Comparison of ENCODE assay signal across 7 mouse cellular contexts in the genomic region with DNA sequence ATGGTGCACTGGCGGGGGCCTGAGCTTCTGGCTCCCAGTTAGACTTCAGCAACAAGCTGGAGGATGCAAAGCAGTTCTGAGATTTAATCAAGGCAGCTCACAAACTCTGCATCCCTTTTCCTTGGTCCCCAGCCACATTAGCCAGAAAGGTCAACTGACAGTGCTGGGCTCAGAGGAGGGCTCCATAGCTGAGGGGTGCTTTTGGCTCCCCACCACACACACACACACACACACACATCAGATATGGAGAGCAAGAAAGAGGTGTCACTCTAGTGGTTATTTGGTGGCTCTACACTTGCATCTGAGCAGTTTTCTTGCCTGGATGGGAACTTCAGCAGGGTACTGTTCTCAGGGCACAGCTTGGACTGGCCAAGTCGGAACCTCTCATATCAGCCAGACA. TPM values are rescaled to one million over a fixed set of nuclear protein-coding genes. Genes with fewer than 3 reads are reported as not detected.
DNase-seq lines count a peak whose midpoint lies in the region.

No protein-coding gene starts in this region.

- 35% methylated on average over 2 of the region's 2 CpGs for WGBS in hindbrain, embryonic 10.5 days

- H3K36me3 ChIP-seq in hindbrain, embryonic 10.5 days = no peaks in the 10 kb centered on the region

- H3K4me1 ChIP-seq in hindbrain, embryonic 10.5 days (replicated peaks) = peaks cover 15% of the 10 kb centered on the region

- H3K9me3 ChIP-seq in hindbrain, embryonic 10.5 days = no peaks in the 10 kb centered on the region

- peak overlapping the region; percentile 54 for H3K4me3 ChIP-seq in hindbrain, embryonic 10.5 days

- DNase-seq in ES-CJ7 (ENCODE audit: low read depth, low spot score) = peak; percentile 50
- peak; percentile 8 for DNase-seq in brain, adult 2 months (ENCODE audit: low read depth, low spot score)
- DNase-seq in hindbrain, embryonic 10.5 days (ENCODE audit: low spot score) = no peak
- DNase-seq in lung, postnatal 4 days = peak; percentile 26 to 30
- DNase-seq in thymus, postnatal 10 days (ENCODE audit: low spot score in 2 of 2) = no peak
- no peak for DNase-seq in frontal cortex, postnatal 10 days (ENCODE audit: low spot score in 2 of 2)
- no peak for DNase-seq in left cerebral cortex, adult 18-20 months (ENCODE audit: low spot score in 2 of 2)

- no peak overlapping the region for H3K27ac ChIP-seq in hindbrain, embryonic 10.5 days

- H3K27me3 ChIP-seq in hindbrain, embryonic 10.5 days (ENCODE audit: insufficient read depth, poor library complexity, severe bottlenecking) = peaks cover 29% of the 10 kb centered on the region

RNA-seq across cellular contexts. Expression of a gene that starts 0.5 kb away (rescaled TPM):
- 1.0 and 2.8 TPM in 2 replicates for polyA plus RNA-seq in hindbrain, embryonic 10.5 days (2016; fragmentation: Nextera tagmentation; extraction: Ambion mirVana)
- 1 to 10 TPM; 1.8 to 2.4 TPM for total RNA-seq in left cerebral cortex, adult 18-20 months (2021)

RNA-seq across cellular contexts. Expression of a gene that starts 48.6 kb away (rescaled TPM):
- polyA plus RNA-seq in hindbrain, embryonic 10.5 days (2016; fragmentation: Nextera tagmentation; extraction: Ambion mirVana) = not detected in 2 replicates
- total RNA-seq in left cerebral cortex, adult 18-20 months (2021) = 1 to 10 TPM; 1.2 to 1.3 TPM

Comparison
In these comparisons a context has a peak if more than half of its experiments do, and no peak if none do; other contexts are left out.
1. DNase-seq: peak in ES-CJ7 (single experiment), brain, adult 2 months (single experiment) and lung, postnatal 4 days (2 of 2); none in hindbrain, embryonic 10.5 days (single experiment), thymus, postnatal 10 days (0 of 2), frontal cortex, postnatal 10 days (0 of 2) and left cerebral cortex, adult 18-20 months (0 of 2).